Mouse (Mus musculus): Measurements from ENCODE around the gene Tysnd1. TPM values are rescaled to one million over a fixed set of nuclear protein-coding genes. Genes with fewer than 3 reads are reported as not detected.

The Tysnd1 gene
- polyA plus RNA-seq, 1 experiment from 2014 or later: 33.4 TPM

GRCm38 (mm10) chr10:61697028-61697427 is 1.7 kb downstream of the Tysnd1 start:
- H3K27me3 ChIP-seq (ENCODE audit: control insufficient read depth, insufficient read depth, low read length): no peaks in the 10 kb centered on the region
- H3K9me3 ChIP-seq (ENCODE audit: control insufficient read depth, low read length): no peaks in the 10 kb centered on the region
- H3K4me3 ChIP-seq (ENCODE audit: low read depth, low read length): peak overlapping the region; percentile 88; the same call in 1 of the 2 replicates
- peaks cover 9% of the 10 kb centered on the region for H3K4me1 ChIP-seq (replicated peaks; ENCODE audit: control insufficient read depth, insufficient read depth, low read length)
- no peak for DNase-seq (ENCODE audit: low spot score)
- H3K36me3 ChIP-seq (ENCODE audit: control insufficient read depth, insufficient read depth, low read length): no peaks in the 10 kb centered on the region; the same call in 1 of the 2 replicates
- H3K4me2 ChIP-seq (ENCODE audit: low read depth, low read length, severe bottlenecking): peak overlapping the region; percentile 100; the same call in 1 of the 2 replicates
- no peak overlapping the region for H3K27ac ChIP-seq (ENCODE audit: low read depth, low read length)
- 92% methylated on average over 2 of the region's 2 CpGs for WGBS
- no peak for ATAC-seq (replicated peaks; ENCODE audit: low FRiP score)
- H3K9ac ChIP-seq (ENCODE audit: low read length): peak overlapping the region; percentile 75; the same call in 1 of the 2 replicates

GRCm38 (mm10) chr10:61704663-61705062 is 9.3 kb downstream of the Tysnd1 start:
- H3K27ac ChIP-seq (ENCODE audit: low read depth, low read length): no peak overlapping the region
- no peaks in the 10 kb centered on the region for H3K4me1 ChIP-seq (replicated peaks; ENCODE audit: control insufficient read depth, insufficient read depth, low read length)
- no peak overlapping the region for H3K9ac ChIP-seq (ENCODE audit: low read length)
- H3K4me2 ChIP-seq (ENCODE audit: low read depth, low read length, severe bottlenecking): no peak overlapping the region
- no peak for ATAC-seq (replicated peaks; ENCODE audit: low FRiP score)
- H3K27me3 ChIP-seq (ENCODE audit: control insufficient read depth, insufficient read depth, low read length): no peaks in the 10 kb centered on the region
- no peak for DNase-seq (ENCODE audit: low spot score)
- 87% methylated on average over 4 of the region's 4 CpGs for whole genome bisulfite sequencing
- H3K36me3 ChIP-seq (ENCODE audit: control insufficient read depth, insufficient read depth, low read length): no peaks in the 10 kb centered on the region
- no peak overlapping the region for H3K4me3 ChIP-seq (ENCODE audit: low read depth, low read length)
- H3K9me3 ChIP-seq (ENCODE audit: control insufficient read depth, low read length): no peaks in the 10 kb centered on the region

GRCm38 (mm10) chr10:61706412-61707375 is 11.4 kb downstream of the Tysnd1 start:
- Histone ChIP-seq H3K4me1 (replicated peaks; ENCODE audit: control insufficient read depth, insufficient read depth, low read length) (no peaks in the 10 kb centered on the region), H3K27ac (ENCODE audit: low read depth, low read length) (no peak overlapping the region), H3K9me3 (ENCODE audit: control insufficient read depth, low read length) (no peaks in the 10 kb centered on the region), H3K36me3 (ENCODE audit: control insufficient read depth, insufficient read depth, low read length) (no peaks in the 10 kb centered on the region), H3K9ac (ENCODE audit: low read length) (no peak overlapping the region), H3K27me3 (ENCODE audit: control insufficient read depth, insufficient read depth, low read length) (no peaks in the 10 kb centered on the region), H3K4me3 (ENCODE audit: low read depth, low read length) (no peak overlapping the region), H3K4me2 (ENCODE audit: low read depth, low read length, severe bottlenecking) (no peak overlapping the region)
- ATAC-seq (replicated peaks; ENCODE audit: low FRiP score) (no peak), DNase-seq (ENCODE audit: low spot score) (no peak)
- 85% methylated on average over 6 of the region's 6 CpGs for WGBS

GRCm38 (mm10) chr10:61713601-61714000 is 18.3 kb downstream of the Tysnd1 start:
- H3K9ac ChIP-seq (ENCODE audit: low read length): no peak overlapping the region
- H3K9me3 ChIP-seq (ENCODE audit: control insufficient read depth, low read length): no peaks in the 10 kb centered on the region
- DNase-seq (ENCODE audit: low spot score) (no peak), ATAC-seq (replicated peaks; ENCODE audit: low FRiP score) (no peak)
- no peak overlapping the region for H3K4me2 ChIP-seq (ENCODE audit: low read depth, low read length, severe bottlenecking)
- no peak overlapping the region for H3K27ac ChIP-seq (ENCODE audit: low read depth, low read length)
- 73% methylated on average over 3 of the region's 3 CpGs for WGBS
- no peaks in the 10 kb centered on the region for H3K36me3 ChIP-seq (ENCODE audit: control insufficient read depth, insufficient read depth, low read length)
- no peaks in the 10 kb centered on the region for H3K4me1 ChIP-seq (replicated peaks; ENCODE audit: control insufficient read depth, insufficient read depth, low read length)
- H3K27me3 ChIP-seq (ENCODE audit: control insufficient read depth, insufficient read depth, low read length): peaks cover 4% of the 10 kb centered on the region
- no peak overlapping the region for H3K4me3 ChIP-seq (ENCODE audit: low read depth, low read length)

- Histone ChIP-seq H3K9ac (ENCODE audit: low read length) (no peak overlapping the region), H3K4me2 (ENCODE audit: low read depth, low read length, severe bottlenecking) (no peak overlapping the region), H3K4me1 (replicated peaks; ENCODE audit: control insufficient read depth, insufficient read depth, low read length) (no peaks in the 10 kb centered on the region), H3K27me3 (ENCODE audit: control insufficient read depth, insufficient read depth, low read length) (peaks cover 4% of the 10 kb centered on the region), H3K4me3 (ENCODE audit: low read depth, low read length) (no peak overlapping the region), H3K27ac (ENCODE audit: low read depth, low read length) (no peak overlapping the region), H3K9me3 (ENCODE audit: control insufficient read depth, low read length) (no peaks in the 10 kb centered on the region), H3K36me3 (ENCODE audit: control insufficient read depth, insufficient read depth, low read length) (no peaks in the 10 kb centered on the region)
- DNase-seq (ENCODE audit: low spot score): no peak
- 98% methylated on average over 4 of the region's 4 CpGs for WGBS
- no peak for ATAC-seq (replicated peaks; ENCODE audit: low FRiP score)
These were observed 18.8 kb downstream of the Tysnd1 start for GRCm38 (mm10) chr10:61714146-61714545.

- no peaks in the 10 kb centered on the region for H3K36me3 ChIP-seq (ENCODE audit: control insufficient read depth, insufficient read depth, low read length)
- H3K4me3 ChIP-seq (ENCODE audit: low read depth, low read length): peak within 1 kb of the TSS; percentile 44
- H3K27ac ChIP-seq (ENCODE audit: low read depth, low read length): no peak within 1 kb of the TSS
- peak within 1 kb of the TSS; percentile 60 for H3K4me2 ChIP-seq (ENCODE audit: low read depth, low read length, severe bottlenecking)
- DNase-seq (ENCODE audit: low spot score) (peak; percentile 87), ATAC-seq (replicated peaks; ENCODE audit: low FRiP score) (peak; percentile 79)
- no peaks in the 10 kb centered on the region for H3K9me3 ChIP-seq (ENCODE audit: control insufficient read depth, low read length)
- peak within 1 kb of the TSS; percentile 50 for H3K9ac ChIP-seq (ENCODE audit: low read length)
- WGBS: 14% methylated on average over 35 of the region's 36 CpGs
- H3K27me3 ChIP-seq (ENCODE audit: control insufficient read depth, insufficient read depth, low read length): peaks cover 4% of the 10 kb centered on the region
- no peaks in the 10 kb centered on the region for H3K4me1 ChIP-seq (replicated peaks; ENCODE audit: control insufficient read depth, insufficient read depth, low read length)
These were observed 19.6 kb downstream of the Tysnd1 start, which contains the start of gene Aifm2 for GRCm38 (mm10) chr10:61714771-61715461. TSS of gene Aifm2 (plus strand) at chr10:61715263.

GRCm38 (mm10) chr10:61715462-61715837 is 20.1 kb downstream of the Tysnd1 start:
- H3K4me1 ChIP-seq (replicated peaks; ENCODE audit: control insufficient read depth, insufficient read depth, low read length): no peaks in the 10 kb centered on the region
- H3K4me3 ChIP-seq (ENCODE audit: low read depth, low read length): peak overlapping the region; percentile 44
- no peaks in the 10 kb centered on the region for H3K36me3 ChIP-seq (ENCODE audit: control insufficient read depth, insufficient read depth, low read length)
- DNase-seq (ENCODE audit: low spot score): no peak
- peak overlapping the region; percentile 50 for H3K9ac ChIP-seq (ENCODE audit: low read length)
- H3K27me3 ChIP-seq (ENCODE audit: control insufficient read depth, insufficient read depth, low read length): peaks cover 4% of the 10 kb centered on the region
- H3K27ac ChIP-seq (ENCODE audit: low read depth, low read length): no peak overlapping the region
- peak overlapping the region; percentile 60 for H3K4me2 ChIP-seq (ENCODE audit: low read depth, low read length, severe bottlenecking)
- no peaks in the 10 kb centered on the region for H3K9me3 ChIP-seq (ENCODE audit: control insufficient read depth, low read length)
- ATAC-seq (replicated peaks; ENCODE audit: low FRiP score): peak; percentile 27; the same call in 1 of the 2 replicates
- WGBS: 6% methylated on average over 11 of the region's 11 CpGs

- Histone ChIP-seq H3K4me3 (ENCODE audit: low read depth, low read length) (no peak overlapping the region), H3K4me1 (replicated peaks; ENCODE audit: control insufficient read depth, insufficient read depth, low read length) (no peaks in the 10 kb centered on the region), H3K27ac (ENCODE audit: low read depth, low read length) (no peak overlapping the region), H3K9me3 (ENCODE audit: control insufficient read depth, low read length) (no peaks in the 10 kb centered on the region), H3K9ac (ENCODE audit: low read length) (no peak overlapping the region), H3K27me3 (ENCODE audit: control insufficient read depth, insufficient read depth, low read length) (peaks cover 4% of the 10 kb centered on the region), H3K36me3 (ENCODE audit: control insufficient read depth, insufficient read depth, low read length) (no peaks in the 10 kb centered on the region), H3K4me2 (ENCODE audit: low read depth, low read length, severe bottlenecking) (no peak overlapping the region; the same call in 1 of the 2 replicates)
- DNase-seq (ENCODE audit: low spot score) (no peak), ATAC-seq (replicated peaks; ENCODE audit: low FRiP score) (no peak)
- 77% methylated on average over 7 of the region's 7 CpGs for WGBS
These were observed 20.9 kb downstream of the Tysnd1 start for GRCm38 (mm10) chr10:61715996-61716864.

Measured in forebrain, embryonic 11.5 days (tissue).